Mouse (Mus musculus) neural tube, embryonic 15.5 days (tissue): ENCODE results near the gene Sfxn1. TPM values are rescaled to one million over a fixed set of nuclear protein-coding genes. Genes with fewer than 3 reads are reported as not detected.
A peak's percentile ranks its signal among the peaks of the same experiment; 100 is the strongest.

Experiments
- ATAC-seq: fragments of 200-750 bp; cut with Nextera tagmentation; 2 replicates; pipeline ENCODE4 v1.8.0; 2017; ENCODE audit warnings: mild to moderate bottlenecking, moderate TSS enrichment, moderate library complexity; ENCODE audit not compliant: low FRiP score
- H3K27ac ChIP-seq: fragments of 300-500 bp; sonication (generic); replicated peaks from 2 replicates; pipeline ENCODE4 v1.5.1; 2015; ENCODE audit warnings: mild to moderate bottlenecking, inconsistent platforms
- H3K27me3 ChIP-seq: fragments of 300-500 bp; sonication (generic); replicated peaks from 2 replicates; pipeline ENCODE4 v1.6.1; 2015; ENCODE audit warnings: inconsistent platforms
- H3K36me3 ChIP-seq: fragments of 300-500 bp; sonication (generic); 2 replicates; pipeline ENCODE4 v1.6.1; 2015; ENCODE audit warnings: inconsistent platforms
- H3K4me1 ChIP-seq: fragments of 300-500 bp; sonication (generic); 2 replicates; pipeline ENCODE4 v1.6.1; 2015; ENCODE audit warnings: inconsistent platforms
- H3K4me2 ChIP-seq: fragments of 300-500 bp; sonication (generic); 2 replicates; pipeline ENCODE4 v1.6.1; 2015; ENCODE audit warnings: inconsistent platforms, mild to moderate bottlenecking, moderate library complexity
- H3K4me3 ChIP-seq: fragments of 300-500 bp; sonication (generic); replicated peaks from 2 replicates; pipeline ENCODE4 v1.5.1; 2015; ENCODE audit warnings: mild to moderate bottlenecking, inconsistent platforms
- H3K9ac ChIP-seq: fragments of 300-500 bp; sonication (generic); replicated peaks from 2 replicates; pipeline ENCODE4 v1.6.1; 2015; ENCODE audit warnings: mild to moderate bottlenecking, inconsistent platforms
- H3K9me3 ChIP-seq: fragments of 300-500 bp; sonication (generic); replicated peaks from 2 replicates; pipeline ENCODE4 v1.6.1; 2016; ENCODE audit warnings: inconsistent platforms
- WGBS: fragments of 180-500 bp; shearing (Covaris S2); methylation state at CpG from one replicate; pipeline ENCODE4 v1.1.7; 2015; ENCODE audit warnings: mixed read lengths; 5-methylcytosine and 5-hydroxymethylcytosine counted together
- polyA plus RNA-seq: library from polyadenylated mRNA; unstranded; fragments of >200 nt; fragmentation: Nextera tagmentation; extraction: Ambion mirVana; gene quantifications from 2 replicates; pipeline ENCODE4 v1.2.1, GENCODE M21; 2015

Gene Sfxn1
- polyA plus RNA-seq, 1 experiment from 2014 or later: 73.1 TPM

DNA sequence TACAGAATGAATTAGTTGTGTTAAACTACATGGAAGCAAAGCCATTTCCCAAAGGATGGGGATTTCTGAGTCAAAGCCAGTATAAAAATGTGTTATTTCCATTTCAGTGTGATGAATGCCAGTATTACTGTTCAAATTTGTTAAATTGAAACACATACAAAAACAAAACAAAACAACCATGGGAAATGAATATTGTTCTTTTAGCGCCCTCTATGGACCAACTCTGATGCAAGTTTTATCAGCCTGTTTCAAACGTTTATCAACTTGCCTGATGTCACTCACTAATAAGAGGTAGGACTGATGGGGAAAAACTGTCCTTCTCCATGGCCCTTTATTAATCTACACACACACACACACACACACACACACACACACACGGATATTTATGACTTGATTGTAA, 8.4 kb upstream of the Sfxn1 start:
- H3K4me2 ChIP-seq: no peak overlapping the region
- H3K4me1 ChIP-seq: no peaks in the 10 kb centered on the region
- 7% methylated on average over 3 of the region's 3 CpGs for WGBS
- H3K9ac ChIP-seq: no peak overlapping the region
- ATAC-seq: no peak
- no peaks in the 10 kb centered on the region for H3K36me3 ChIP-seq
- no peak overlapping the region for H3K27ac ChIP-seq
- H3K4me3 ChIP-seq: no peak overlapping the region
- no peaks in the 10 kb centered on the region; the same call in 1 of the 2 replicates for H3K27me3 ChIP-seq
- H3K9me3 ChIP-seq: no peaks in the 10 kb centered on the region

DNA sequence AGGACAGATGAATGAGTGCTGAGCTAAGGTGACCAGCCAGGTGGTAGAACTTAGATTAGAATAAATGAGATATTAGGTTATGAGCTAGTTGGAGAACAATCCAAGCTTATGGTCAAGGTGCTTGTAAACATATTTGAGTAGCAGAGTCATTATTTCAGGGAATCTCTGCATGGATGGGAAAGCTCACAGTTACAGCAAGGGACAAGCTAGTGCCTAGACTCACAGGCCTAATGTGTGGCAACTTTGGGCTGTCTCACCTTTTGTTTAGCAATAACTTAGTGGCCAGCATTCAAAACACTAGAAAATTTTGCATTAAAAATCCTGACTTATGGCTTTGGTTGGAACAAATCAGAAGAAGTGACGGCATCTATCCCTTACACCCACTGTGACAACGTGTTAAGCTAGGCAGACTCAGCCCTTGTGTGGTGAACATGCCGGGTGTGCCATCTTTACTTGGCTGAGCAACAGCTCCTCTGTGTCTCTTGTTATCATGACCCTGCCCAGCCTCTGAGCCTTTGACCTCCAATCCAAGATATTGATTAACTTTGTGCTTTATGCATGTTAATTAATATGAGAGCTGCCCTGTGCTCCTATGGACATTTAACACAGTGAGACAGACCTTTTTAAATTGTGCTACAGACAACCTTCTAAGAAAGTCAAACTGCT, 5.5 kb upstream of the Sfxn1 start:
- no peak for ATAC-seq
- H3K9ac ChIP-seq: no peak overlapping the region
- no peaks in the 10 kb centered on the region; the same call in 1 of the 2 replicates for H3K27me3 ChIP-seq
- H3K9me3 ChIP-seq: no peaks in the 10 kb centered on the region
- no peak overlapping the region for H3K27ac ChIP-seq
- H3K4me2 ChIP-seq: no peak overlapping the region
- 92% methylated on average over 3 of the region's 3 CpGs for whole genome bisulfite sequencing
- H3K36me3 ChIP-seq: no peaks in the 10 kb centered on the region
- H3K4me3 ChIP-seq: no peak overlapping the region
- H3K4me1 ChIP-seq: no peaks in the 10 kb centered on the region

DNA sequence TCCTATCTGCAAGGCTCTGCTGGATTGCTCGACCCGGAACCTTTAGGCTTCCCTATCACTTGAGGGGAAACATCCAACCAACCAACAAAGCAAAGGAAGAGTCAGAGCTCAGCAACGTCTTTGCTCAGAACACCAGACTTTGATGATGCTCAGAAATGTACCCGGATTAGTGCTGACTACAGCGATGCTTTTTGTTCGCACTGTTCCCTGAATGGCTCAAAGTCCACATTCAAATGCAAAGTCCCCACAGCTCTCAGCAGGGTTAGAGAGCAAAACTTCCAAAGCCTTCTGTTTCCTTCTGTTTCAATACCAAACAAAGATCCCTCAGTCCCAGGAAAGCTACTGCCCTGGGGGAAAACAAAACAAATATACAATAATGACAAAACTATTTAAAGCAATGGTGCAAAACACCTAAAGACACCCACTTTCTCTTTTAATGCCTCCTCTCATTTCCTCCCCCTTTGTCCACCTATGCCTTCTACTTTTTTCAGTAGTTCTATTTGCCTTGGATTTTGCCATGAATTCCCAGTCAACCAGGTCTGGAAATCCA, 4.0 kb upstream of the Sfxn1 start:
- 20% methylated on average over 6 of the region's 6 CpGs for WGBS
- no peaks in the 10 kb centered on the region for H3K36me3 ChIP-seq
- no peak overlapping the region for H3K4me3 ChIP-seq
- H3K27me3 ChIP-seq: no peaks in the 10 kb centered on the region; the same call in 1 of the 2 replicates
- no peaks in the 10 kb centered on the region for H3K9me3 ChIP-seq
- no peak overlapping the region for H3K27ac ChIP-seq
- no peak overlapping the region for H3K9ac ChIP-seq
- no peak for ATAC-seq
- H3K4me2 ChIP-seq: no peak overlapping the region
- peaks cover 4% of the 10 kb centered on the region for H3K4me1 ChIP-seq

- no peak overlapping the region for H3K27ac ChIP-seq
- peaks cover 16% of the 10 kb centered on the region for H3K4me1 ChIP-seq
- no peak overlapping the region for H3K4me3 ChIP-seq
- WGBS: 92% methylated on average over 9 of the region's 9 CpGs
- ATAC-seq: no peak
- no peak overlapping the region for H3K4me2 ChIP-seq
- no peaks in the 10 kb centered on the region for H3K27me3 ChIP-seq
- H3K36me3 ChIP-seq: no peaks in the 10 kb centered on the region
- H3K9ac ChIP-seq: no peak overlapping the region
- H3K9me3 ChIP-seq: no peaks in the 10 kb centered on the region
These were observed 658 bp upstream of the Sfxn1 start for GRCm38 (mm10) chr13:54071011-54071410.

DNA sequence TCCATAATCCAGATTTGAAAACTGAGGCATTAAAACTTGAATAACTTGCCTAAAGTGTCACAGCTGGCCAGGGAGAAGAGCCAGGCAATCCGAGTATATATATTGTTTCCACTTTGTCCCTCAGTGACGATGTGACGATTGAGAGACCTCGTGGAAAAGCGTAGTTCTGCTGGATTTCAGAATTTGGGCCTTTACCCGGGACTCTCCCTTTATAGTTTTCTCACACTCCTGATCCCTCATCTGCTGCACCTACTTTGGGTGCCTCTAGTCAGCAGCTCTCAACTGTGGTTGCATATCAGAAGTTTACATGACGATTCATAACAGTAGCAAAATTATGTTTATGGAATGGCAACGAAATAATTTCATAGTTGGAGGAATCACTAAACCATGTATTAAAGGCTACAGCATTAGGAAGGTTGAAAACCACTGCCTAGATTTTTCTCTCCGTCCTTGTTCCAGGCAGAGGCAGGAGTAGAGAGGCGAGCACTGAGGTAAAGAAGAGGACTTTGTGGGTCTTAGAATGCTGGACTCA, 923 bp downstream of the Sfxn1 start:
- peak overlapping the region; percentile 73 for H3K4me2 ChIP-seq
- no peaks in the 10 kb centered on the region for H3K27me3 ChIP-seq
- H3K9ac ChIP-seq: peak overlapping the region; percentile 75
- ATAC-seq: no peak
- H3K9me3 ChIP-seq: no peaks in the 10 kb centered on the region
- peaks cover 16% of the 10 kb centered on the region for H3K4me1 ChIP-seq
- peak overlapping the region; percentile 69 for H3K4me3 ChIP-seq
- peak overlapping the region; percentile 84 for H3K27ac ChIP-seq
- 39% methylated on average over 10 of the region's 10 CpGs for WGBS
- H3K36me3 ChIP-seq: no peaks in the 10 kb centered on the region

DNA sequence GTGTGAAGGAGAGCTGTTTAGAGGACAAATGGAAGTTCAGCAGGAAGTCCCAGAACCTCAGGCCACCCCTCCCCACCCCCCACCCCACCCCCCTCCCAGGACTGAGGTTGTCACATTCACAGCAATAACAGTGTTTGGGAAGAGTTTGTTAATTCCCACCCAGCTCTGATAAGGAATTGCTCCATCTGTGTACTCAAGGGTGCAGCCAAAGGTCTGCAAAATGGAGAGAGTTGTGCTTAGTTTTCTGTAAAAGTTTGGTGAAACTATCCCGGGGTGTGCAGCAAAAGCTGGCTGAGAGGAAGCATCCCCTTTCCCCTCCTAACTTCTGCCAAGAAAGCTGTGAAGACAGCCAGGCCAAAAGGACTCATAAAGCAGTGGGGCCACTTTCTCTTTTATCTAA, 1.4 kb downstream of the Sfxn1 start:
- Histone ChIP-seq H3K4me2 (peak overlapping the region; percentile 73), H3K27ac (peak overlapping the region; percentile 84; the same call in 1 of the 2 replicates)
- no peak for ATAC-seq

DNA sequence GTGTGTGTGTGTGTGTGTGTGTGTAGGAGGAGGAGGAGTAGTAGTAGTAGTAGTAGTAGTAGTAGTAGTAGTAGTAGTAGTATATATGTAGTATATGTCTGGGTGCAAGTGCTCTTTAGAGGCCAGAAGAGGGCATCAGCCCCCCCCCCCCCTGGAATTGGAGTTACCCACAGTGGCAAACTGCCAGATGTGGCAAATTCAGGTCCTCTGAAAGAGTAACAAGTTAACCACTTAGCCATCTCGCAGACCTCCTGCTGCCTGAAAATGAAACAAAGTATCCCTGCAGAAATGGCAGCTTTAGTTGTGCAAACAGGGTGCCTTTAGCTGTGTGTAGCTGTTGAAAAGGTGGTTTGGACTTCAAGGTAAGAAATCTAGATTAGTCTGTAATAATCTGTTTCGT, 1.8 kb downstream of the Sfxn1 start:
- Histone ChIP-seq H3K27ac (no peak overlapping the region), H3K9me3 (no peaks in the 10 kb centered on the region), H3K4me3 (no peak overlapping the region), H3K27me3 (no peaks in the 10 kb centered on the region), H3K36me3 (no peaks in the 10 kb centered on the region), H3K9ac (no peak overlapping the region), H3K4me1 (peaks cover 16% of the 10 kb centered on the region), H3K4me2 (peak overlapping the region; percentile 73)
- WGBS: 65% methylated on average over 2 of the region's 2 CpGs
- no peak for ATAC-seq

More for the DNA sequence above, 1.4 kb downstream of the Sfxn1 start:
- peak overlapping the region; percentile 69 for H3K4me3 ChIP-seq
- no peaks in the 10 kb centered on the region for H3K9me3 ChIP-seq
- H3K27me3 ChIP-seq: no peaks in the 10 kb centered on the region
- H3K36me3 ChIP-seq: no peaks in the 10 kb centered on the region
- H3K4me1 ChIP-seq: peaks cover 16% of the 10 kb centered on the region
- 46% methylated on average over 1 of the region's 1 CpGs for WGBS
- H3K9ac ChIP-seq: 0 out of 2 replicates have a peak overlapping the region, but pooled peaks have one; percentile 75

DNA sequence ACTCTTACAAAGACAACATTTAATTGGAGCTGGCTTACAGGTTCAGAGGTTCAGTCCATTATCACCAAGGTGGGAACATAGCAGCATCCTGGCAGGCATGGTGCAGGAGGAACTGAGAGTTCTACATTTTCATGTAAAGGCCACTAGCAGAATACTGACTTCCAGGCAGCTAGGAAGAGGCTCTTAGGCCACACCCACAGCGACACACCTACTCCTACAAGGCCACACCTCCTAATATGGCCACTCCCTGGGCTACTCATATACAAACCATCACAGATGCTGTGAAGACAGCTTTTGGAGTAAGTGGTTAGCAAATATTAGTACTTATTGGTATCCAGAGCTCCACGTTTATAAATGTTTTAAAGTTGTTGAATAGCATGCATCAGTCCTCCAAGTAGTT, 3.7 kb downstream of the Sfxn1 start:
- no peak for ATAC-seq
- WGBS: 91% methylated on average over 2 of the region's 2 CpGs
- H3K9me3 ChIP-seq: no peaks in the 10 kb centered on the region
- no peak overlapping the region for H3K4me2 ChIP-seq
- no peak overlapping the region for H3K9ac ChIP-seq
- no peaks in the 10 kb centered on the region for H3K27me3 ChIP-seq
- H3K36me3 ChIP-seq: no peaks in the 10 kb centered on the region
- no peak overlapping the region for H3K4me3 ChIP-seq
- H3K27ac ChIP-seq: no peak overlapping the region
- H3K4me1 ChIP-seq: peaks cover 18% of the 10 kb centered on the region

DNA sequence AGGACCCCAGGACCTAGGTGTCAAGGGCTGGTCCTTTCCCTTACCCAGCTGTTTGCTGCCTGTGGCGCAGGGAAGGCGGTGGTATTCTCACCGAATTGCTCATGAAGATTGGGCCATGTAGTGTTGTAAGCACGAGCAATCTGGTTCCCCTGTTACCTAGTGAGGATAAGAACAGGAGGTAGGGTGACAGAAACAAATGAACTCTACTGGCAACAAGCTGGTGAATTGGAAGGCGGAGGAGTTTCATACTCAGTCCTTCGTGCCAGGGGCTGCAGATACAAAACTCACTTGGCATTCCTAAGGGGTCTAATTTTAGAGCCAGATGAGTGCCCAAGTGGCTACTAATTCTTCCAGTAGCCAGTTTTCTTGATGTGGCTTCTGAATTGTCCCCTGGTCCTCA, 4.4 kb downstream of the Sfxn1 start:
- Histone ChIP-seq H3K9ac (no peak overlapping the region), H3K27ac (no peak overlapping the region), H3K4me2 (no peak overlapping the region), H3K27me3 (no peaks in the 10 kb centered on the region), H3K4me1 (peaks cover 19% of the 10 kb centered on the region), H3K4me3 (no peak overlapping the region), H3K36me3 (no peaks in the 10 kb centered on the region), H3K9me3 (no peaks in the 10 kb centered on the region)
- 92% methylated on average over 6 of the region's 6 CpGs for WGBS
- ATAC-seq: no peak

DNA sequence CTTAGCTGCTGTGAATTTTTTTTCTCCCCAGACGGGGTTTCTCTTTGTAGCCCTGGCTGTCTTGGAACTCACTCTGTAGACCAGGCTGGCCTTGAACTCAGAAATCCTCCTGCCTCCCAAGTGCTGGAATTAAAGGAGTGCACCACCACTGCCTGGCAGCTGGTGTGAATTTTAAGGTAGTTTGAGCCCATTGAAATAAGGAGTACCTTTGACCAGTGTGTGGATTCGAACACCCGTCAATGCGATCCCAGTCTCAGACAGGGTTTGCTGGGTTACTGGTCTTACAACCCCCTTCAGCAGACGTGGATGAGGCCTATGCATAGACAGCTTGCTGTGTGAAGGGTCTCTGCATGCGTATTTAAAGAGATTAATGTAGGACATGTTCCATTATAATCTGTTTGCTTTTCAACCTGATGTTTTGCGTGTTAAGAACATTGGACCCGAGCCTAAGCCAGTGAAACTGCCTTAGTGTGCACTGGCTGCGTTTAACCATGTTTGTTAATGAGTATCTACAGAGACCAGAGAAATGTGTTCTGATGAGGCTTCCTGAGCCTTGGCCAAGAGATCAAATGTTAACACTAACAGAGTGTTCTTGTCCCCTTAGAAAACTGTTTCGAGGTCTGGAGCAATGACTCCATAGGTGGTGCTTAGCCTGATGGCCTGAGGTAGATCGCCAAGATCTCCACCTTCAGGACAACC, 5.2 kb downstream of the Sfxn1 start:
- no peak for ATAC-seq
- Histone ChIP-seq H3K9ac (no peak overlapping the region), H3K4me1 (peaks cover 19% of the 10 kb centered on the region), H3K4me3 (no peak overlapping the region), H3K36me3 (no peaks in the 10 kb centered on the region), H3K9me3 (no peaks in the 10 kb centered on the region), H3K27ac (no peak overlapping the region), H3K4me2 (no peak overlapping the region), H3K27me3 (no peaks in the 10 kb centered on the region)
- WGBS: 87% methylated on average over 11 of the region's 11 CpGs

DNA sequence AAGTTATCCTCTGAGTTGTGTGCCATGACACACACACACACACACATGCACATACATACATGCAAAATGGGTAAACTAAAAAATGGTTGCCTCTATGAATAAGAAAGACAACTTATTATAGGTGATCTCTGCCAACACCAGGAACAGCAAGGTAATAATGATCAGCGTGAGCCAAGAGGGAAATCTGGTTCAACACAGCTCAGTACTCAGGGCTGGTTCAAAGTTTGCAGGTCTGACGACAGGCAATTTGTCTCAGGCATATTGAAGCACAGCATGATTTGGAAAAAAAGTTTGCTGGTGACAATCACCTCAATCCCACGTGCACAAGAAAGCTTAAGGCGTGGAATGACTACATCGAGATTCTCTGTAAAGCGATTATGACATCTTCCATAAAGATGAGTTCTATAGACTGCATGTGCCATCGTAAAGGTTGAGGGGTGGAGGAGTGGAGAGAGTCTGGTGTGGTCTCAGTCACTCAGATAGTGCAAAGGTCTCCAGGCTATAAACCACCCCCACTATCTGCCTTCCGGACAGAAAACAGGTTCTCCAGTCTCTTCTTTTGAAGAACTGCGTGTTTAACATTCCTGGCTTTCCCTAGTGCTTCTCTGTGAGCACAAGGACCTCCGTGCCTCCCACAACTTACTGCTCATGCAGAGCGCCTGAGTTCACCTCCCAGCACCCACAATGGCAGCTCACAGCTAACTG, 6.0 kb downstream of the Sfxn1 start:
- H3K36me3 ChIP-seq: no peaks in the 10 kb centered on the region
- H3K9me3 ChIP-seq: no peaks in the 10 kb centered on the region
- H3K4me2 ChIP-seq: no peak overlapping the region
- peaks cover 16% of the 10 kb centered on the region for H3K4me1 ChIP-seq
- H3K27ac ChIP-seq: no peak overlapping the region
- WGBS: 81% methylated on average over 11 of the region's 11 CpGs
- ATAC-seq: no peak
- H3K9ac ChIP-seq: no peak overlapping the region
- H3K4me3 ChIP-seq: no peak overlapping the region
- H3K27me3 ChIP-seq: no peaks in the 10 kb centered on the region
